Mouse (Mus musculus) Patski (cell line): ENCODE measurements around the gene Syt13. TPM values are rescaled to one million over a fixed set of nuclear protein-coding genes. Genes with fewer than 3 reads are reported as not detected.

Source experiments
- ATAC-seq: fragments of 100-300 bp; one replicate; pipeline ENCODE4 v1.8.0; 2021
- CTCF ChIA-PET: fragments of 350-600 bp; sonication (Branson Sonifier 250); formaldehyde crosslinking; loops from one replicate; lab custom pipeline; 2022; ENCODE audit warnings: inconsistent platforms; lab: Charles Lee
- POLR2A ChIA-PET: fragments of 350-600 bp; sonication (Branson Sonifier 250); formaldehyde crosslinking; loops from one replicate; lab custom pipeline; 2022; ENCODE audit warnings: antibody characterized with exemption, inconsistent platforms; lab: Charles Lee
- DNase-seq: peaks from one replicate; pipeline ENCODE4 v3.0.0-alpha.2; 2011; ENCODE audit warnings: low read depth, low spot score
- H3K27me3 ChIP-seq: fragments of 371-371 bp; one replicate; pipeline ENCODE4 v1.5.1; 2021
- CTCF ChIP-seq: fragments of 100-300 bp; IDR thresholded peaks from one replicate; pipeline ENCODE4 v1.5.1; 2021
- in situ Hi-C: fragments of 300-500 bp; cut with MboI; formaldehyde crosslinking; loops from 3 replicates; pipeline ENCODE4 v1.11.1; 2018; ENCODE audit warnings: low pct_unique_long_range_greater_than_20kb, mixed read lengths
- polyA plus RNA-seq: library from polyadenylated mRNA; unstranded; gene quantifications from one replicate; pipeline ENCODE4 v1.2.3, GENCODE M21; 2021

Gene Syt13
- polyA plus RNA-seq, 1 experiment from 2014 or later = 0.14 TPM

DNA sequence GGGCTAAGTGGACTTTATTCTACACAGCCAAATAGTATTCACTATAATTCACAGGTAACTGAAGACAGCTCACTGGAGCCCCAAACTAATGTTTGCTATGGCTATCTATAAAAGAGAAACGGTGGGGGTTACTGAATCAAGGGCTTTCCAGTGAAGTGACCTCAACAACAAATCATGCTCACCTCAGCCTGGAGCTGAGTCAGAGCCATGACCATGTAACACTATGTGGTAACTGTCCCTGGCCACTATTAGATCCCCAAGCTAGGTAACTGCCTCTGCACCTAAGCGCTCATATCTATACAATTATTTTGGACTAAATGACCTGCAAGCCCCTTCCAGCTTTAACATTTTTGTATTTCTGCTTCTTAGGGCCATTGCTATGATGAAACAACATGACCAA lies 42.0 kb downstream of the Syt13 start:
- ATAC-seq (no peak), DNase-seq (no peak)
- in situ Hi-C loops = loop anchor here (5.0 kb wide), 2 partner anchors 45 to 95 kb away; no protein-coding TSS in a partner anchor
- ChIA-PET POLR2A (no interaction called here), CTCF (interaction anchor here (1.2 kb wide), 1 partner anchor 9 kb away, joined by 5 read pairs; no protein-coding TSS in a partner anchor)
- no peak for TF ChIP-seq CTCF
- peaks cover 4% of the 10 kb centered on the region for H3K27me3 ChIP-seq

DNA sequence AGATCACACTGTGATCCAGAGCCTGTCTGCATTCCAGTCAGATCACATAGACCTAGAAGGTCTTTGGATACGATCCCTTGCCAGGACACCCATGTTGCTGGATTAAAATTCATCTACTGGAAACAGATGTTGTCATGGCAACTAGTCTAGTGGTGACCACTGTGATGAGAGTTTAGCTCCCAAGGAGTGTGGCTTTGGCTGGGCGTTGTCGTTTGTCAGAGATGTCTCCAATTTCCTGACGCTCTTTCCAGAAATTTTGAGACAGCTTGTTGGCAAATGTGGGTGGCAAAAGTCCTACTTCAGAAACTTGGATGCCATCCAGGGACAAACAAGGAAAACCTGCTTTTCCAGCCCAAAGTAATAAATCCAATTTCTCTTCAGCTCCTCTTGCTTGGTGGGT lies 43.7 kb downstream of the Syt13 start:
- CTCF ChIA-PET = no interaction called here

DNA sequence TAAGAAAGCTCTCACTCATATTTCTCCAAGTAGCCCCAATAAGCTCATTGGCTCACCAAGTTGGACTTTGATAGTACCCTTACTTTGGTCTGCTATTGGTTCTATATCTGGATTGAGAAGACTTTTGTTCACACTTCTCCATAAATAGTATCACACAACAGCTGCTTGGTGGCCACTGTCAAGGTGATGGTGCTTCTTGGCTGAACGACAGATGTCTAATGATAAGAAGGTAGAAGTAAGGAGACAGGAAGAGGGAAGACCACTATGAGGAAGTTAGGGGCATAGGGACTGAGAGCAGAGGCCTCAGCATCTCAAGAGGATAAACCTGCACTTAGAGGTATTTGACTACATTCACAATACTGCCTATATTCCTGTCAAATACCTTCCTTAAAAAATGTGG lies 49.4 kb downstream of the Syt13 start:
- TF ChIP-seq CTCF = no peak
- DNase-seq (no peak), ATAC-seq (no peak)
- ChIA-PET CTCF (interaction anchor here (1.4 to 1.7 kb wide), 2 partner anchors 12 to 87 kb away, joined by 3 to 5 read pairs; no protein-coding TSS in a partner anchor), POLR2A (interaction anchor here (1.3 kb wide), 1 partner anchor 10 kb away, joined by 4 read pairs; no protein-coding TSS in a partner anchor)
- in situ Hi-C loops = no loop called here
- no peaks in the 10 kb centered on the region for H3K27me3 ChIP-seq

More for the DNA sequence above, 43.7 kb downstream of the Syt13 start:
- DNase-seq = no peak
- POLR2A ChIA-PET = no interaction called here
- no peak for TF ChIP-seq CTCF
- peaks cover 4% of the 10 kb centered on the region for H3K27me3 ChIP-seq
- ATAC-seq = no peak
- in situ Hi-C loops = loop anchor here (5.0 kb wide), 2 partner anchors 46 to 94 kb away; no protein-coding TSS in a partner anchor

GRCm38 (mm10) chr2:92966257-92966656 lies 51.4 kb downstream of the Syt13 start:
- CTCF ChIA-PET = interaction anchor here (1.8 kb wide), 1 partner anchor 10 kb away, joined by 5 read pairs; no protein-coding TSS in a partner anchor
- TF ChIP-seq CTCF = no peak
- in situ Hi-C loops = no loop called here
- H3K27me3 ChIP-seq = no peaks in the 10 kb centered on the region
- ATAC-seq (no peak), DNase-seq (no peak)
- POLR2A ChIA-PET = no interaction called here

DNA sequence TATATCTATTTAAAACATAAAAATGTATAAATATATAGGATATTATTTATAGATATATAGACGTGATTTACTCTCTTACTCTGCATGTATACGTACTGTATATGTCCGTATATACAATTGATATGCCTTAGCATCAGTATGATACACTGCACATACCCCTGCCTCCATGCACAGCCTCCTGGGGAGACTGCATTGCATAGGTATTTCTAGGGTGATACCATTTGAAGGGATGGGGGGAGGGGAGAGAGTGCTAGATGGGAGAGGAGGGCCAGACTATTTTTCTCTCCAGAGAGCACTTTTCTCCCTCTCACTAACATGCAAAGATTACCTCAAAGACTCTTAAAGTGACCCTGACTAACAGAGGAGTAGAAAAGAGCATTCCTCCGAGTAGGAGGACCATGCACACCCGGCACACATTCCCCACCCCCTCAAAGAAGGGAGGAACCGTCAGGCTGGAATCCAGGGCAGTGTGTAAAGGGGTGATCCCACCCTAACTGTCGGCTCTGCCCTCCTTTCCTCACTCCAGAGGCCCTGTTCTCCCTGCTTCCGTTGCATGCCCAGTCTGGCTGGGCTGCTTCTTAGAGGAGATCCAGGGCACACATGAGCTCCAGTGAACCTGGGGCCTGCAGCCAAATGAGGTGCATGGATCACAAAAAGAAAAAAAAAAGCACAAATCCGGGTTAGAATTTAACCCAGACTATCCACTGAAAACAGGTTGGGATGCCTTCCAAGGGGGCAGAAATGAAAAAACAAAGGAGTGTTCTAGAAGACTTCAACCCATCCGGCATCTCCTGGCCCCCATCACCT lies 52.3 kb downstream of the Syt13 start:
- POLR2A ChIA-PET = interaction anchor here (1.5 kb wide), 1 partner anchor 10 kb away, joined by 5 read pairs; no protein-coding TSS in a partner anchor
- CTCF ChIA-PET = no interaction called here
- no peak for TF ChIP-seq CTCF
- ATAC-seq = no peak
- no peak for DNase-seq
- no peaks in the 10 kb centered on the region for H3K27me3 ChIP-seq
- in situ Hi-C loops = no loop called here

DNA sequence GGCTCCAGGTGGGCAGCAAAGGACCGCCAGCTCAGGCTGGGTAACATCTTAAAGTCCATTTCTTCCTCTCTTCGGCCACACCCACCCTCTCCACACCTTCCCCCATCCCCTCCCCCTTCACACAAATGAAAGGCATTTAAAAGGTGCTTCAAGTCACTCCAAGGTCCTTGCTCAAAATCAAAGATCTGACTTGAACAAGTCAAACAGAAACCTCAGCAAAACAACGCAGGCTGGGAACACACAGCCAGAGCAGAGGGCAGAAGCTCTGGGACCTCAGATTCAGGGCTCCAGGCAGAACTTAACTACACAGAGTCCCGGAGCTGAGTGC lies 52.9 kb downstream of the Syt13 start:
- ATAC-seq (no peak), DNase-seq (no peak)
- H3K27me3 ChIP-seq = no peaks in the 10 kb centered on the region
- POLR2A ChIA-PET = interaction anchor here (1.5 kb wide), 1 partner anchor 10 kb away, joined by 5 read pairs; no protein-coding TSS in a partner anchor
- in situ Hi-C loops = no loop called here
- CTCF ChIA-PET = no interaction called here
- no peak for TF ChIP-seq CTCF

- DNase-seq (no peak), ATAC-seq (no peak)
- in situ Hi-C loops = no loop called here
- H3K27me3 ChIP-seq = no peaks in the 10 kb centered on the region
- CTCF ChIA-PET = interaction anchor here (1.2 to 1.3 kb wide), 2 partner anchors 16 to 18 kb away, joined by 3 read pairs; no protein-coding TSS in a partner anchor
- no peak for TF ChIP-seq CTCF
- POLR2A ChIA-PET = no interaction called here
These were observed 56.2 kb downstream of the Syt13 start for GRCm38 (mm10) chr2:92971069-92971468.

DNA sequence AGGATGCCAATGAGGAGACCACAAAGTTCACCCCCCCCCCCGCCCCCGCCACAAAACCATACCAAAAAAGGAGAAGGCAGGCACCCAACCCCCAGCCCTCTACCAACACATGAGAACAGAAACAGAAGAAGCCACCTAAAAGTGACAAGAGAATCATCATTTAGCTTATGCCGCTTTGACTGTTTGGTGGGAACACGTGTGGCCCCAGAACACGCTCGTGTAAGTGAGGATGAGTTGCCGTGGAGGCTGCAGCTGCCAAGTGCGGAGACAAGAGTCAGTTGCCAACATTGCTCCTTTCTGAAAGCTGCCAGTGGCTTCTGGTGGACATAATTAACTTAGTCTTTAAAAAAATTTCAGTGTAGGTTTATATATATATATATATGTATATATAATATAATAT lies 56.6 kb downstream of the Syt13 start:
- CTCF ChIA-PET = no interaction called here
- in situ Hi-C loops = no loop called here
- DNase-seq (no peak), ATAC-seq (no peak)
- POLR2A ChIA-PET = interaction anchor here (0.7 kb wide), 1 partner anchor 37 kb away, joined by 3 read pairs; no protein-coding TSS in a partner anchor
- H3K27me3 ChIP-seq = no peaks in the 10 kb centered on the region
- no peak for TF ChIP-seq CTCF

DNA sequence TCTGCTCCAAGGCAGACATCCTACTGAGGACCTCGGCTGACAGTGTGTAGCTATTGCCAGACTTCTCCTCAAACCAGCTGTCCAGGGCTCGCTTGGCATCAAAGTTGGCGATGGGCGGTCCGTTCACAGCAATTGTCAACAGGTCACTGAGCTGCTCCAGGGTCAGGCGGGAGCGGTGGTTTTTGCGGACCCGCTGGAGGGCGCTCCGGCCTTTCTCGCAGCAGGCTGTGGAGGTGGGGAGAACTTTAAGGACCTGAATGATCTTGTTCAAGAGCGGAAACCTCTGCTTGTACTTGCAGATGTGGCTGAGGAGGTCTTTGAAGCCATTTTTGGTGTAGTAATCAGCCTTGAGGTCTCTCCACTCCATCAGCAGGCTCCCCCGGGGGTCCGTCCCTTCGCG lies 57.2 kb downstream of the Syt13 start:
- ChIA-PET CTCF (no interaction called here), POLR2A (interaction anchor here (0.7 kb wide), 1 partner anchor 37 kb away, joined by 3 read pairs; no protein-coding TSS in a partner anchor)
- in situ Hi-C loops = no loop called here
- DNase-seq (no peak), ATAC-seq (no peak)
- no peak for TF ChIP-seq CTCF
- no peaks in the 10 kb centered on the region for H3K27me3 ChIP-seq

- in situ Hi-C loops = no loop called here
- no peaks in the 10 kb centered on the region for H3K27me3 ChIP-seq
- ChIA-PET POLR2A (no interaction called here), CTCF (no interaction called here)
- no peak for DNase-seq
- ATAC-seq = no peak
- TF ChIP-seq CTCF = no peak
These were observed 58.7 kb downstream of the Syt13 start for GRCm38 (mm10) chr2:92973646-92974045.
